Mouse (Mus musculus) spleen, adult 2 months (tissue): ENCODE measurements around the gene Adar.

ENCODE experiments used
- CTCF ChIP-seq: fragments of 200-500 bp; IDR thresholded peaks from 2 replicates; pipeline ENCODE4 v1.5.1; 2011; ENCODE audit warnings: mild to moderate bottlenecking, inconsistent platforms; ENCODE audit not compliant: insufficient read depth, insufficient read length, insufficient replicate concordance; ENCODE audit errors: extremely low read depth
- POLR2A ChIP-seq: fragments of 200-500 bp; IDR thresholded peaks from 2 replicates; pipeline ENCODE4 v1.6.1; 2011; ENCODE audit warnings: low read depth, low read length, inconsistent platforms

DNA sequence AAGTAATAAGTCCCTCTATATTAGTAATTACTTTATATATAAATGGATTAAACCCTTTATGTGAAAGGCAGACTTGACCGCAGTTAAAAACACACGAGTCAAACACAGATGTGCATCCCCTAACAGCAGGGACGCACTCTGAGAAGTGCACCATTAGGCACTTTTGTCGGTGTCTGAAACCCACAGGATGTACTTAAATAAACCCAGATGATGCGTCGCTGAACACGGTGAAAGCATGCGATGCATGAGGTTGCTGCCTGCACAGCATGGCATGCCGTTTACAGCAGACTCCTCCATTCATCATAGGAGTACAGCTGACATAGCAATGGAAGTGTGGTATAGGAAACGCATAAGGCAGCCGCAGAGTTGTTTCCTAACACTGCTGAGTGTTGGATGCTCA lies 14.4 kb upstream of the Adar start:
- no peak for TF ChIP-seq CTCF
- TF ChIP-seq POLR2A: no peak
